Mouse (Mus musculus) midbrain, embryonic 13.5 days (tissue): ENCODE results near the gene Tead3. TPM values are rescaled to one million over a fixed set of nuclear protein-coding genes. Genes with fewer than 3 reads are reported as not detected.

Experiments
- ATAC-seq: fragments of 200-750 bp; cut with Nextera tagmentation; 2 replicates; pipeline ENCODE4 v1.8.0; 2017; ENCODE audit warnings: mild to moderate bottlenecking, moderate TSS enrichment, moderate library complexity
- H3K27ac ChIP-seq: fragments of 300-500 bp; sonication (generic); 2 replicates; pipeline ENCODE4 v1.5.1; 2015; ENCODE audit warnings: inconsistent platforms, mild to moderate bottlenecking, moderate library complexity
- H3K27me3 ChIP-seq: fragments of 300-500 bp; sonication (generic); 2 replicates; pipeline ENCODE4 v1.6.1; 2015; ENCODE audit warnings: mild to moderate bottlenecking, inconsistent platforms
- H3K36me3 ChIP-seq: fragments of 300-500 bp; sonication (generic); 2 replicates; pipeline ENCODE4 v1.6.1; 2015; ENCODE audit warnings: mild to moderate bottlenecking, inconsistent platforms
- H3K4me1 ChIP-seq: fragments of 300-500 bp; sonication (generic); replicated peaks from 2 replicates; pipeline ENCODE4 v1.6.1; 2015; ENCODE audit warnings: inconsistent platforms
- H3K4me2 ChIP-seq: fragments of 300-500 bp; sonication (generic); replicated peaks from 2 replicates; pipeline ENCODE4 v1.6.1; 2015; ENCODE audit warnings: moderate library complexity, mild to moderate bottlenecking, inconsistent platforms
- H3K4me3 ChIP-seq: fragments of 300-500 bp; sonication (generic); replicated peaks from 2 replicates; pipeline ENCODE4 v1.5.1; 2015; ENCODE audit warnings: mild to moderate bottlenecking, inconsistent platforms
- H3K9ac ChIP-seq: fragments of 300-500 bp; sonication (generic); replicated peaks from 2 replicates; pipeline ENCODE4 v1.6.1; 2015; ENCODE audit warnings: mild to moderate bottlenecking, inconsistent platforms
- H3K9me3 ChIP-seq: fragments of 300-500 bp; sonication (generic); 2 replicates; pipeline ENCODE4 v1.6.1; 2016; ENCODE audit warnings: mild to moderate bottlenecking, inconsistent platforms
- WGBS: fragments of 180-500 bp; shearing (Covaris S2); methylation state at CpG from one replicate; pipeline ENCODE4 v1.1.7; 2015; 5-methylcytosine and 5-hydroxymethylcytosine counted together
- polyA plus RNA-seq: library from polyadenylated mRNA; unstranded; fragments of >200 nt; fragmentation: Nextera tagmentation; extraction: Ambion mirVana; gene quantifications from 2 replicates; pipeline ENCODE4 v1.2.1, GENCODE M21; 2015

Gene Tead3
- polyA plus RNA-seq, 1 experiment from 2014 or later = 2.9 TPM

DNA sequence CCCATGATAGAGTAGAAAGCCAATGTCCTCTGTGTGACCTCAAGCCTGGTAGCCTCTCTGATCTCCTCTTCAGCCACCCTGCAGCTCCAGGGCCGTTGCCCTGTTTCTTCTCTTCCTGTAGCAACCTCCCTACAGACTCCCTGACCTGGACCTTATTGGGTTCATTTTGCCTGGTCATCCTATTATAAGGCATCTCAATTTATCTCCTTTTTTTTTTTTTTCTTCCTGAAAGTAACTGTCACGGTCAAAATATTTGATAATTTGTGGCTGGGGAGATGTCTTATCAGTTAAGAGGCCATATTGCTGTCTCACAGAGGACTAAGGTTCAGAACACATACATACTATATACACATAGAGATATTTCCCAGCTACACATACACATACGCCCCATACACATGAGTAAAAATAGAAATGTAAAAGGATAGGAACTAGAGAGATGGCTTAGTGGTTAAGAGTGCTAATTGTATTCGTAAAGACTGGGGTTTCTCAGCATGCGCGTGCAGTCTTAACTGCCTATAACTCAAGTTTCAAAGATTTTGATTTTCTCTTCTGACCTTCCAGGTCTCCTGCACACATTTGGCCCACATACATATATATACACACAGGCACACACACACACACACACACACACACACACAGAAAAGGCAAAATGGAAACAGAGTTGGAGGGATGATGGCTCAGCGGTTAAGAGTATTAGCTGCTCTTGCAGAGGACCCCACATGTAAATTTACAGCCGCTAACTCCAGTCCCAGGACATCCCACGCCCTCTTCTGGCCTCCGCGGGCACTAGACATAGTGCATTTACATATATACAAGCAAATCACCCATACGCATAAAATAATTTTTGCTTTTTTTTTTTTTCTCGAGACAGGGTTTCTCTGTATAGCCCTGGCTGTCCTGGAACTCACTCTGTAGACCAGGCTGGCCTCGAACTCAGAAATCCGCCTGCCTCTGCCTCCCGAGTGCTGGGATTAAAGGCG lies 38.1 kb downstream of the Tead3 start:
- Histone ChIP-seq H3K4me2 (peak overlapping the region; percentile 89), H3K9me3 (no peaks in the 10 kb centered on the region), H3K27me3 (no peaks in the 10 kb centered on the region), H3K4me1 (peaks cover 27% of the 10 kb centered on the region), H3K27ac (peak overlapping the region; percentile 30; the same call in 1 of the 2 replicates), H3K4me3 (peak overlapping the region; percentile 69), H3K9ac (0 out of 2 replicates have a peak overlapping the region, but pooled peaks have one; percentile 20), H3K36me3 (peaks cover 18% of the 10 kb centered on the region)
- peak; percentile 57 for ATAC-seq
- WGBS = 27% methylated on average over 17 of the region's 17 CpGs

DNA sequence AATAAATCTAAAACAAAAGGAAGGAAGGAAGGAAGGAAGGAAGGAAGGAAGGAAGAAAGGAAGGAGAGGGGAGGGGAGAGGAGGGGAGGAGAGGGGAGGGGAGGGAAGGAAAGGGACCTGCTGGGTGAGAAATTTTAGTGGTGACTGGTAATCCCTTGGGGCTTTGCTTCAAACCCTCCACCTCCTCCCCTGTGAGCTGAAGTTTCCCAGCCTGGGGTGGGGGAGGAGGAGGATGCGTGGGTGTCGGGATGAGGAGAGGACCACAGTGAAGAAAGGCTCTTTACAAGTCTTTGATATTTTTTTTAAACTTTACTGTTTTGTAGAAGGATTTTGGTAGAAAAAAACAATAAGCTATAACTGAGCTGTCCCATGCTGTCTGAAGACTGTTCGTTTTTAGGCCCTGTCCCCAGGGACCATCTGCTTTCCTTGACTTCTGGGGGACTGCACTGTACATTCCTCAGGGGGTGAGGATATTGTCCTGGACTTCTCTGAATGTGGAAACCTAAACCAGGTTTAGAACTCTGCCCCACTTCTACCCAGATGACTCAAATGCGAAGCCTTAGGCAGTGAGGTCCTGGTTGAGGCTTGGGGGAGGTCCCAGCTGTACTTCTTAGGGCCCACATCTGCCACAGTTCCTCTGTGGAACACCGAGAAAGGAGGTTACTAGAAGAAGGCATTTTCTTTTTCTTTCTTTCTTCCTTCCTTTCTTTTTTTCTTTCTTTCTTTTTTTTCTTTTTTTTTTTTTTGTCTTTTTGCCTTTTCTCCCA lies 39.1 kb downstream of the Tead3 start:
- H3K4me3 ChIP-seq = no peak overlapping the region
- H3K36me3 ChIP-seq = peaks cover 8% of the 10 kb centered on the region
- H3K4me2 ChIP-seq = no peak overlapping the region
- peaks cover 27% of the 10 kb centered on the region for H3K4me1 ChIP-seq
- no peaks in the 10 kb centered on the region for H3K27me3 ChIP-seq
- H3K27ac ChIP-seq = no peak overlapping the region
- H3K9me3 ChIP-seq = no peaks in the 10 kb centered on the region
- no peak for ATAC-seq
- WGBS = 80% methylated on average over 5 of the region's 5 CpGs
- H3K9ac ChIP-seq = no peak overlapping the region

GRCm38 (mm10) chr17:28310831-28311230 lies 39.8 kb downstream of the Tead3 start:
- ATAC-seq = no peak
- 0 out of 2 replicates have a peak, but pooled peaks cover 1% of the 10 kb centered on the region for H3K36me3 ChIP-seq
- no peak overlapping the region for H3K9ac ChIP-seq
- H3K4me3 ChIP-seq = no peak overlapping the region
- H3K4me1 ChIP-seq = peaks cover 27% of the 10 kb centered on the region
- no peaks in the 10 kb centered on the region for H3K27me3 ChIP-seq
- no peak overlapping the region for H3K4me2 ChIP-seq
- no peaks in the 10 kb centered on the region for H3K9me3 ChIP-seq
- H3K27ac ChIP-seq = no peak overlapping the region
- WGBS = 77% methylated on average over 3 of the region's 3 CpGs

DNA sequence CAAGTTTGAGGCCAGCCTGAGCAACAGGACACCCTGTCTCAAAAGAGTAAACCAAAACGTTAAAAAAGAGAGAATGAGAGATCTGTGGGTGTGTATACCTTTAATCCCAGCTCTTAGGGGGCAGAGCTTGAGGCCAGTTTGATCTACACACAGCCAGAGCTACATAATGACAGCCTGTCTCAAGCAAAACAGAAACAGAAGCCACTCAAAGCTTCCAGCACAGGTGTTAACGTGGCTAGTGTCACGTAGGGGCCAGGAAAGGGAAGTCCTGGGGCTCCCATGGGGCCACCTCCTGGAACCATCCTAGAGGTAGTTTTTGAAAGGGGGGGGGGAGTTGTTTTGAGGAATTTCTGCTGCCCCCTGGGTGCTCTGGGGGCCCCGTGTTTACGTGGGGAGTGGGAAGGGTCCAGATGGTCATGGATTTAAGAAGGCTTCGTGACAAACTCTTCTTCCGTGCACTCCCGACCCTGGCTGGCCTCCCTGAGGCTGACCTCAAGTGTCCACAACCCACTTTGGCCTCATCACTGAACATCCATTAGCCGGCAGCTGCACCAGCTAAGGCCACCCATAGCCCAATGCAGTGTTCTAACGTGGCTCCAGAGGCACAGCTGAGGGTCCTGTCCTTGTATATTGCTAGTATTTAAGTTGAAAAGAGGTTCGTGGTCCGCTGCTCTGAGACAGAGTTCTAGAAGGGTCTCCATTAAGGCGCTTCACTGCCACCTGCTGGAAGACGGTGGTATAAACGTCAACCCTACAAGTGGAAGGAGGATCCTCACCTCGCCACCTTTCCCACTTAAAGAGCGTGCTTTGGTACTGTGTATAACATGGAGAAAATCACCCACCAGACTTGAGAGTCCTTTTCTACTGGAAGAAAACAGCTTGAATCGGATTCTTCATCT lies 42.1 kb downstream of the Tead3 start:
- no peak overlapping the region for H3K9ac ChIP-seq
- peaks cover 3% of the 10 kb centered on the region; the same call in 1 of the 2 replicates for H3K9me3 ChIP-seq
- H3K4me1 ChIP-seq = peaks cover 8% of the 10 kb centered on the region
- no peak overlapping the region for H3K4me2 ChIP-seq
- no peaks in the 10 kb centered on the region for H3K36me3 ChIP-seq
- no peak overlapping the region for H3K27ac ChIP-seq
- 23% methylated on average over 18 of the region's 18 CpGs for WGBS
- no peaks in the 10 kb centered on the region for H3K27me3 ChIP-seq
- no peak overlapping the region for H3K4me3 ChIP-seq
- no peak for ATAC-seq

- ATAC-seq = no peak
- Histone ChIP-seq H3K9me3 (peaks cover 3% of the 10 kb centered on the region; the same call in 1 of the 2 replicates), H3K27ac (no peak overlapping the region), H3K36me3 (no peaks in the 10 kb centered on the region), H3K4me1 (peaks cover 5% of the 10 kb centered on the region), H3K4me2 (no peak overlapping the region), H3K9ac (no peak overlapping the region), H3K27me3 (no peaks in the 10 kb centered on the region), H3K4me3 (no peak overlapping the region)
- WGBS = 50% methylated on average over 10 of the region's 10 CpGs
Observed at GRCm38 (mm10) chr17:28305172-28305571, 45.4 kb downstream of the Tead3 start.

- Histone ChIP-seq H3K4me3 (no peak overlapping the region), H3K27ac (no peak overlapping the region), H3K9me3 (peaks cover 3% of the 10 kb centered on the region; the same call in 1 of the 2 replicates), H3K4me1 (peaks cover 3% of the 10 kb centered on the region; the same call in 1 of the 2 replicates), H3K9ac (no peak overlapping the region), H3K27me3 (no peaks in the 10 kb centered on the region), H3K4me2 (no peak overlapping the region), H3K36me3 (0 out of 2 replicates have a peak, but pooled peaks cover 5% of the 10 kb centered on the region)
- ATAC-seq = 0 out of 2 replicates have a peak, but pooled peaks have one; percentile 24
- 67% methylated on average over 3 of the region's 3 CpGs for WGBS
Observed at GRCm38 (mm10) chr17:28300850-28301249, 49.8 kb downstream of the Tead3 start.

- Histone ChIP-seq H3K36me3 (0 out of 2 replicates have a peak, but pooled peaks cover 5% of the 10 kb centered on the region), H3K27ac (no peak overlapping the region), H3K4me2 (no peak overlapping the region), H3K4me1 (peaks cover 6% of the 10 kb centered on the region), H3K9me3 (no peaks in the 10 kb centered on the region), H3K27me3 (no peaks in the 10 kb centered on the region), H3K9ac (0 out of 2 replicates have a peak overlapping the region, but pooled peaks have one; percentile 36), H3K4me3 (no peak overlapping the region)
- ATAC-seq = no peak
- WGBS = 39% methylated on average over 9 of the region's 9 CpGs
Observed at GRCm38 (mm10) chr17:28300323-28300722, 50.3 kb downstream of the Tead3 start.

DNA sequence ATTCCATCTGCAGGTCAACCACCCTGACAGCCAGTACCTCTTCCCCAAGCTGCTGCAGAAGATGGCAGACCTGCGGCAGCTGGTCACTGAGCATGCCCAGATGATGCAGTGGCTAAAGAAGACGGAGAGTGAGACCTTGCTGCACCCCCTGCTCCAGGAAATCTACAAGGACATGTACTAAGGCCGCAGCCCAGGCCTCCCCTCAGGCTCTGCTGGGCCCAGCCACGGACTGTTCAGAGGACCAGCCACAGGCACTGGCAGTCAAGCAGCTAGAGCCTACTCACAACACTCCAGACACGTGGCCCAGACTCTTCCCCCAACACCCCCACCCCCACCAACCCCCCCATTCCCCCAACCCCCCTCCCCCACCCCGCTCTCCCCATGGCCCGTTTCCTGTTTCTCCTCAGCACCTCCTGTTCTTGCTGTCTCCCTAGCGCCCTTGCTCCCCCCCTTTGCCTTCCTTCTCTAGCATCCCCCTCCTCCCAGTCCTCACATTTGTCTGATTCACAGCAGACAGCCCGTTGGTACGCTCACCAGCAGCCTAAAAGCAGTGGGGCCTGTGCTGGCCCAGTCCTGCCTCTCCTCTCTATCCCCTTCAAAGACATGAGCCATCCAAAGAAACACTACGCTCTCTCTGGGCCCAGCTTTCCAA lies 50.8 kb downstream of the Tead3 start:
- 42% methylated on average over 8 of the region's 11 CpGs for whole genome bisulfite sequencing

GRCm38 (mm10) chr17:28298888-28299287 lies 51.7 kb downstream of the Tead3 start:
- Histone ChIP-seq H3K27me3 (no peaks in the 10 kb centered on the region), H3K9me3 (no peaks in the 10 kb centered on the region), H3K4me3 (no peak overlapping the region), H3K4me2 (no peak overlapping the region), H3K36me3 (0 out of 2 replicates have a peak, but pooled peaks cover 5% of the 10 kb centered on the region), H3K4me1 (peaks cover 16% of the 10 kb centered on the region), H3K9ac (no peak overlapping the region), H3K27ac (no peak overlapping the region)
- WGBS = 96% methylated on average over 17 of the region's 17 CpGs
- no peak for ATAC-seq

More for the DNA sequence above, 50.8 kb downstream of the Tead3 start:
- H3K27me3 ChIP-seq = no peaks in the 10 kb centered on the region
- H3K27ac ChIP-seq = no peak overlapping the region
- H3K9me3 ChIP-seq = no peaks in the 10 kb centered on the region
- no peak overlapping the region for H3K4me2 ChIP-seq
- 0 out of 2 replicates have a peak overlapping the region, but pooled peaks have one; percentile 36 for H3K9ac ChIP-seq
- H3K36me3 ChIP-seq = 0 out of 2 replicates have a peak, but pooled peaks cover 5% of the 10 kb centered on the region
- no peak for ATAC-seq
- no peak overlapping the region for H3K4me3 ChIP-seq
- H3K4me1 ChIP-seq = peaks cover 11% of the 10 kb centered on the region

DNA sequence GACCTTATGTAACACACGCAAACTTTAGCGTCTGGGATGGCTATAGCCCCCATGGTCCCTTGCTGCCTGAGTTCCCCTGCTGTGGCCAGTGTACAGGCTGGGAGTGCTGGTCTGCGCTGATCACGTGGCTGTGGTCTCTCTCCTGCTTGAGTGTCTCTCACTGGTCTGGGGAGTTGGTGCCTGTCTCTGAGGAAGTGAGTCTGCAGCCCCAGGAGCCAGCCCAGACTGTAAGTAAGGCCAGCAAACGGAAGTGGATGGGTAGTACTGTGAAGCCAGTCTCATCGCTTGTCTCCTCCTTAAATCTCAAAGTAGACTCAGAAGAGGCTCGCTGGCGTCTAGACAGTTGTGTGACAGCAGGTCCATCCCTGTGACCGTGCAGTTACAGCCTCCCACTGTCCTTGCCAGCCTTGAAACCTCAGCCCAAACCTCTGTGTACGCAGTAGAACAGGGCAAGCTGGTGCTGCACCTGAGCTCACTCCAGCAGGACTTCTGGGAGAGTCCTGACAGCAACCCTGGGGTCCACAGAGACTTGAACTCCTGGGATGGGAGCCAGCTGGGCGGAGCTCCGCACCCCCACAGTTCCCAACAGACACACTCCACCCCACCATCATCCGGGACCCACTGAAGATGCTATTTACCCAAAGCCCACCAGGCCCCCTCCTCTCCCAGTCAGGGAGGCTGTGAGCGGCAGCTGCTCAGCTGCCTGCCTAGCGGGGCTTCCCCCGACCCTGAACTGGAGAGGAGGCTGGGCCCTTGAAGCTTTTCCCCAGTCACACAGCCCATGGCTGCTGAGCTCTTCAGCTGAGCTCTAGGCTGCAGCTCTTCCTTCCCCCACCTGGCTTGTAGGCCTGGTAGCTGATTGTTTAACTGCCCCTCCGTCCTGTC lies 55.9 kb downstream of the Tead3 start:
- H3K9me3 ChIP-seq = no peaks in the 10 kb centered on the region
- H3K36me3 ChIP-seq = 0 out of 2 replicates have a peak, but pooled peaks cover 5% of the 10 kb centered on the region
- H3K27me3 ChIP-seq = no peaks in the 10 kb centered on the region
- peak; percentile 67 for ATAC-seq
- H3K4me3 ChIP-seq = no peak overlapping the region
- peak overlapping the region; percentile 47 for H3K27ac ChIP-seq
- 63% methylated on average over 17 of the region's 17 CpGs for WGBS
- H3K9ac ChIP-seq = peak overlapping the region; percentile 4; the same call in 1 of the 2 replicates
- H3K4me2 ChIP-seq = no peak overlapping the region
- H3K4me1 ChIP-seq = peaks cover 16% of the 10 kb centered on the region
